Mouse (Mus musculus): Measurements from ENCODE around the gene Cenpm.

The Cenpm gene

GRCm38 (mm10) chr15:82197246-82197750, 47.2 kb downstream of the Cenpm start:
- in situ Hi-C loops (cut with MboI, MseI): no loop called here

- in situ Hi-C loops (cut with MboI, MseI): no loop called here
Measured at GRCm38 (mm10) chr15:82196300-82196699, 48.2 kb downstream of the Cenpm start.

GRCm38 (mm10) chr15:82192617-82193016, 51.9 kb downstream of the Cenpm start:
- in situ Hi-C loops (cut with MboI, MseI): no loop called here

GRCm38 (mm10) chr15:82188481-82189240, 55.9 kb downstream of the Cenpm start:
- in situ Hi-C loops (cut with MboI, MseI): loop anchor here in 1 of 2 experiments (5.0 kb wide), 1 partner anchor 46 kb away; no protein-coding TSS in a partner anchor

- in situ Hi-C loops (cut with MboI, MseI): loop anchor here in 1 of 2 experiments (5.0 kb wide), 1 partner anchor 46 kb away; no protein-coding TSS in a partner anchor
Measured at GRCm38 (mm10) chr15:82187924-82188323, 56.6 kb downstream of the Cenpm start.

GRCm38 (mm10) chr15:82187401-82187800, 57.1 kb downstream of the Cenpm start:
- in situ Hi-C loops (cut with MboI, MseI): loop anchor here in 1 of 2 experiments (5.0 kb wide), 1 partner anchor 45 kb away; no protein-coding TSS in a partner anchor

GRCm38 (mm10) chr15:82186931-82187330, 57.6 kb downstream of the Cenpm start:
- in situ Hi-C loops (cut with MboI, MseI): loop anchor here in 1 of 2 experiments (5.0 kb wide), 1 partner anchor 45 kb away; no protein-coding TSS in a partner anchor

- in situ Hi-C loops (cut with MboI, MseI): loop anchor here in 1 of 2 experiments (5.0 kb wide), 1 partner anchor 44 kb away; no protein-coding TSS in a partner anchor
Measured at GRCm38 (mm10) chr15:82186131-82186530, 58.4 kb downstream of the Cenpm start.

GRCm38 (mm10) chr15:82185062-82185783, 59.3 kb downstream of the Cenpm start:
- in situ Hi-C loops (cut with MboI, MseI): loop anchor here in 1 of 2 experiments (5.0 kb wide), 1 partner anchor 43 kb away; no protein-coding TSS in a partner anchor

- in situ Hi-C loops (cut with MboI, MseI): loop anchor here in 1 of 2 experiments (5.0 kb wide), 1 partner anchor 42 kb away; no protein-coding TSS in a partner anchor
Measured at GRCm38 (mm10) chr15:82184656-82185055, 59.9 kb downstream of the Cenpm start.

GRCm38 (mm10) chr15:82184183-82184582, 60.4 kb downstream of the Cenpm start:
- in situ Hi-C loops (cut with MboI, MseI): no loop called here
